Mouse (Mus musculus): ENCODE results near the gene D5Ertd579e.

GRCm38 (mm10) chr5:36571371-36571770, 124.5 kb downstream of the D5Ertd579e start:
- TF ChIP-seq GATA1 (IDR thresholded peaks at IDR 0.05; ENCODE audit: borderline replicate concordance, low read length) = no peak
- TF ChIP-seq FLI1 (IDR thresholded peaks at IDR 0.05; ENCODE audit: low read length) = no peak

Measured in megakaryocyte, embryonic 14.5 days (primary cell).